Mouse (Mus musculus): ENCODE measurements around the gene Tmem41b.
"Not testable (repeated sequence)": the region's sequence is repeated elsewhere in the genome, so short reads cannot be mapped to it uniquely, and the experiment has no call there.

Tmem41b gene

GRCm38 (mm10) chr7:109986775-109987174, at the start of gene Tmem41b:
Gene Tmem41b, minus strand, starts transcription at chr7:109986929.
- not testable (repeated sequence) for DNase-seq (ENCODE audit: low read depth, low spot score)

- DNase-seq (ENCODE audit: low read depth, low spot score), result no peak
Measured at GRCm38 (mm10) chr7:110030342-110030741, 43.6 kb upstream of the Tmem41b start.

GRCm38 (mm10) chr7:110028826-110029225, 42.1 kb upstream of the Tmem41b start:
- no peak for DNase-seq (ENCODE audit: low read depth, low spot score)

GRCm38 (mm10) chr7:110026594-110026993, 39.9 kb upstream of the Tmem41b start:
- DNase-seq (ENCODE audit: low read depth, low spot score), result no peak

- DNase-seq (ENCODE audit: low read depth, low spot score), result no peak
Measured at GRCm38 (mm10) chr7:110023553-110023952, 36.8 kb upstream of the Tmem41b start.

- peak; percentile 69 for DNase-seq (ENCODE audit: low read depth, low spot score)
Measured at GRCm38 (mm10) chr7:110018631-110019482, 32.1 kb upstream of the Tmem41b start.

- peak; percentile 93 for DNase-seq (ENCODE audit: low read depth, low spot score)
Measured at GRCm38 (mm10) chr7:110018117-110018630, 31.4 kb upstream of the Tmem41b start, which contains the start of gene Ipo7. Gene Ipo7, plus strand, starts transcription at chr7:110018274.

- no peak for DNase-seq (ENCODE audit: low read depth, low spot score)
Measured at GRCm38 (mm10) chr7:110014272-110014671, 27.5 kb upstream of the Tmem41b start.

- DNase-seq (ENCODE audit: low read depth, low spot score), result no peak
Measured at GRCm38 (mm10) chr7:110011417-110011816, 24.7 kb upstream of the Tmem41b start.

GRCm38 (mm10) chr7:110009084-110009483, 22.4 kb upstream of the Tmem41b start:
- DNase-seq (ENCODE audit: low read depth, low spot score), result no peak

- no peak for DNase-seq (ENCODE audit: low read depth, low spot score)
Measured at GRCm38 (mm10) chr7:110008513-110008912, 21.8 kb upstream of the Tmem41b start.

GRCm38 (mm10) chr7:110006471-110007195, 19.9 kb upstream of the Tmem41b start:
- DNase-seq (ENCODE audit: low read depth, low spot score), result peak; percentile 37

- no peak for DNase-seq (ENCODE audit: low read depth, low spot score)
Measured at GRCm38 (mm10) chr7:110005976-110006375, 19.2 kb upstream of the Tmem41b start.

- no peak for DNase-seq (ENCODE audit: low read depth, low spot score)
Measured at GRCm38 (mm10) chr7:110002968-110003367, 16.2 kb upstream of the Tmem41b start.

GRCm38 (mm10) chr7:110002092-110002491, 15.4 kb upstream of the Tmem41b start:
- no peak for DNase-seq (ENCODE audit: low read depth, low spot score)

GRCm38 (mm10) chr7:109998388-109998787, 11.7 kb upstream of the Tmem41b start:
- DNase-seq (ENCODE audit: low read depth, low spot score), result peak; percentile 88

- no peak for DNase-seq (ENCODE audit: low read depth, low spot score)
Measured at GRCm38 (mm10) chr7:109993157-109993959, 6.6 kb upstream of the Tmem41b start.

GRCm38 (mm10) chr7:109991286-109991685, 4.6 kb upstream of the Tmem41b start:
- no peak for DNase-seq (ENCODE audit: low read depth, low spot score)

- DNase-seq (ENCODE audit: low read depth, low spot score), result peak; percentile 100
Measured at GRCm38 (mm10) chr7:109986133-109986669, 528 bp downstream of the Tmem41b start.

- DNase-seq (ENCODE audit: low read depth, low spot score), result peak; percentile 37
Measured at GRCm38 (mm10) chr7:109985661-109986132, 1.0 kb downstream of the Tmem41b start.

- peak; percentile 67 for DNase-seq (ENCODE audit: low read depth, low spot score)
Measured at GRCm38 (mm10) chr7:109984608-109985007, 2.1 kb downstream of the Tmem41b start.
